Mouse (Mus musculus) heart, embryonic 11.5 days (tissue): ENCODE results near the gene Sftpa1. TPM values are rescaled to one million over a fixed set of nuclear protein-coding genes. Genes with fewer than 3 reads are reported as not detected.

Source experiments
- ATAC-seq: fragments of 200-750 bp; cut with Nextera tagmentation; replicated peaks from 2 replicates; pipeline ENCODE4 v1.8.0; 2017; ENCODE audit warnings: moderate library complexity; ENCODE audit not compliant: insufficient number of reproducible peaks, low FRiP score, low TSS enrichment
- H3K27ac ChIP-seq: fragments of 300-500 bp; sonication (generic); 2 replicates; pipeline ENCODE4 v1.5.1; 2014; ENCODE audit warnings: mild to moderate bottlenecking, low read depth, low read length
- H3K27me3 ChIP-seq: fragments of 300-500 bp; sonication (generic); 2 replicates; pipeline ENCODE4 v1.6.1; 2014; ENCODE audit warnings: mild to moderate bottlenecking, low read length, mixed read lengths; ENCODE audit not compliant: control insufficient read depth, insufficient read depth
- H3K36me3 ChIP-seq: fragments of 300-500 bp; sonication (generic); 2 replicates; pipeline ENCODE4 v1.6.1; 2014; ENCODE audit warnings: mild to moderate bottlenecking, low read length, moderate library complexity, mixed read lengths; ENCODE audit not compliant: control insufficient read depth, insufficient read depth
- H3K4me1 ChIP-seq: fragments of 300-500 bp; sonication (generic); 2 replicates; pipeline ENCODE4 v1.6.1; 2014; ENCODE audit warnings: low read length; ENCODE audit not compliant: control insufficient read depth, insufficient read depth
- H3K4me2 ChIP-seq: fragments of 300-500 bp; sonication (generic); 2 replicates; pipeline ENCODE4 v1.6.1; 2014; ENCODE audit warnings: mild to moderate bottlenecking, moderate library complexity
- H3K4me3 ChIP-seq: fragments of 300-500 bp; sonication (generic); 2 replicates; pipeline ENCODE4 v1.5.1; 2014; ENCODE audit warnings: low read depth, low read length
- H3K9ac ChIP-seq: fragments of 300-500 bp; sonication (generic); 2 replicates; pipeline ENCODE4 v1.6.1; 2014; ENCODE audit warnings: mild to moderate bottlenecking, low read depth, low read length, moderate library complexity
- H3K9me3 ChIP-seq: fragments of 300-500 bp; sonication (generic); replicated peaks from 2 replicates; pipeline ENCODE4 v1.6.1; 2016; ENCODE audit warnings: low read length; ENCODE audit not compliant: control insufficient read depth
- WGBS: fragments of 180-500 bp; shearing (Covaris S2); extraction: QIAGEN DNeasy Blood & Tissue Kit; methylation state at CpG from one replicate; pipeline ENCODE4 v1.1.7; 2014; ENCODE audit not compliant: insufficient replicate concordance; 5-methylcytosine and 5-hydroxymethylcytosine counted together
- polyA plus RNA-seq: library from polyadenylated mRNA; unstranded; fragments of >200 nt; fragmentation: Nextera tagmentation; extraction: Ambion mirVana; gene quantifications from 2 replicates; pipeline ENCODE4 v1.2.1, GENCODE M21; 2014

Sftpa1 gene
- polyA plus RNA-seq, 1 experiment from 2014 or later, result 0.69 TPM

- ATAC-seq, result no peak
- Histone ChIP-seq H3K27ac (no peak overlapping the region), H3K4me2 (no peak overlapping the region), H3K27me3 (no peaks in the 10 kb centered on the region), H3K4me1 (no peaks in the 10 kb centered on the region), H3K36me3 (no peaks in the 10 kb centered on the region), H3K4me3 (no peak overlapping the region), H3K9me3 (no peaks in the 10 kb centered on the region), H3K9ac (no peak overlapping the region)
- WGBS, result 77% methylated on average over 2 of the region's 2 CpGs
Measured at GRCm38 (mm10) chr14:41102269-41102668, 29.3 kb upstream of the Sftpa1 start.

GRCm38 (mm10) chr14:41104853-41105444, 26.6 kb upstream of the Sftpa1 start, which contains the start of gene Mat1a:
Gene Mat1a (plus strand): TSS chr14:41105035.
- Histone ChIP-seq H3K4me3 (no peak within 1 kb of the TSS), H3K9ac (no peak within 1 kb of the TSS; the same call in 1 of the 2 replicates), H3K4me2 (peak within 1 kb of the TSS; percentile 49), H3K9me3 (no peaks in the 10 kb centered on the region), H3K36me3 (no peaks in the 10 kb centered on the region), H3K4me1 (no peaks in the 10 kb centered on the region), H3K27me3 (no peaks in the 10 kb centered on the region), H3K27ac (no peak within 1 kb of the TSS)
- no peak for ATAC-seq
- WGBS, result 39% methylated on average over 10 of the region's 10 CpGs

- no peak for ATAC-seq
- Histone ChIP-seq H3K4me3 (no peak overlapping the region), H3K27me3 (no peaks in the 10 kb centered on the region), H3K9me3 (no peaks in the 10 kb centered on the region), H3K4me2 (no peak overlapping the region), H3K27ac (no peak overlapping the region), H3K36me3 (no peaks in the 10 kb centered on the region), H3K9ac (no peak overlapping the region), H3K4me1 (no peaks in the 10 kb centered on the region)
- 86% methylated on average over 7 of the region's 7 CpGs for WGBS
Measured at GRCm38 (mm10) chr14:41111031-41111668, 20.4 kb upstream of the Sftpa1 start.

- Histone ChIP-seq H3K9ac (no peak overlapping the region), H3K27ac (no peak overlapping the region), H3K4me1 (peaks cover 4% of the 10 kb centered on the region; the same call in 1 of the 2 replicates), H3K4me2 (no peak overlapping the region), H3K36me3 (no peaks in the 10 kb centered on the region), H3K4me3 (no peak overlapping the region), H3K27me3 (no peaks in the 10 kb centered on the region), H3K9me3 (no peaks in the 10 kb centered on the region)
- WGBS, result 72% methylated on average over 4 of the region's 4 CpGs
- no peak for ATAC-seq
Measured at GRCm38 (mm10) chr14:41112944-41113343, 18.6 kb upstream of the Sftpa1 start.

GRCm38 (mm10) chr14:41116271-41116670, 15.3 kb upstream of the Sftpa1 start:
- 67% methylated on average over 3 of the region's 3 CpGs for WGBS
- ATAC-seq, result no peak

GRCm38 (mm10) chr14:41124683-41125082, 6.9 kb upstream of the Sftpa1 start:
- H3K4me1 ChIP-seq, result no peaks in the 10 kb centered on the region

More at GRCm38 (mm10) chr14:41116271-41116670, 15.3 kb upstream of the Sftpa1 start:
- Histone ChIP-seq H3K4me3 (no peak overlapping the region), H3K36me3 (no peaks in the 10 kb centered on the region), H3K4me1 (peaks cover 4% of the 10 kb centered on the region; the same call in 1 of the 2 replicates), H3K9ac (no peak overlapping the region), H3K27me3 (no peaks in the 10 kb centered on the region; the same call in 1 of the 2 replicates), H3K27ac (no peak overlapping the region), H3K9me3 (no peaks in the 10 kb centered on the region), H3K4me2 (no peak overlapping the region)

GRCm38 (mm10) chr14:41127997-41128396, 3.6 kb upstream of the Sftpa1 start:
- Histone ChIP-seq H3K9ac (no peak overlapping the region), H3K4me3 (no peak overlapping the region), H3K9me3 (no peaks in the 10 kb centered on the region), H3K4me1 (0 out of 2 replicates have a peak, but pooled peaks cover 3% of the 10 kb centered on the region), H3K4me2 (no peak overlapping the region), H3K27ac (no peak overlapping the region), H3K27me3 (no peaks in the 10 kb centered on the region), H3K36me3 (no peaks in the 10 kb centered on the region)
- ATAC-seq, result 0 out of 2 replicates have a peak, but pooled peaks have one; percentile 35
- 19% methylated on average over 4 of the region's 4 CpGs for WGBS

More at GRCm38 (mm10) chr14:41124683-41125082, 6.9 kb upstream of the Sftpa1 start:
- Histone ChIP-seq H3K36me3 (no peaks in the 10 kb centered on the region), H3K27me3 (no peaks in the 10 kb centered on the region; the same call in 1 of the 2 replicates), H3K27ac (no peak overlapping the region), H3K4me2 (no peak overlapping the region), H3K9me3 (no peaks in the 10 kb centered on the region), H3K4me3 (no peak overlapping the region), H3K9ac (no peak overlapping the region)
- no peak for ATAC-seq
- 74% methylated on average over 5 of the region's 5 CpGs for WGBS

GRCm38 (mm10) chr14:41137006-41137405, 5.4 kb downstream of the Sftpa1 start:
- ATAC-seq, result no peak
- H3K4me2 ChIP-seq, result no peak overlapping the region

More at GRCm38 (mm10) chr14:41137006-41137405, 5.4 kb downstream of the Sftpa1 start:
- Histone ChIP-seq H3K36me3 (no peaks in the 10 kb centered on the region), H3K27me3 (no peaks in the 10 kb centered on the region), H3K27ac (no peak overlapping the region), H3K4me1 (no peaks in the 10 kb centered on the region), H3K9me3 (no peaks in the 10 kb centered on the region), H3K9ac (no peak overlapping the region), H3K4me3 (no peak overlapping the region)
